Mouse (Mus musculus) T-helper 17 cell (primary cell): ENCODE measurements around the gene Hoxd8.

Experiments
- in situ Hi-C, 2 experiments: fragments of 300-600 bp; cut with MboI, MseI; formaldehyde crosslinking; loops; 1 replicate in 1 of 2; 2 replicates in 1 of 2; pipeline ENCODE4 v1.15.1; 2025; ENCODE audit warnings: high pct_unique_total_duplicates in 2 of 2

The Hoxd8 gene

GRCm38 (mm10) chr2:74668370-74669229 is 35.8 kb upstream of the Hoxd8 start:
- in situ Hi-C loops = loop anchor here in 1 of 2 experiments (5.0 to 25.0 kb wide), 2 partner anchors 606 to 1081 kb away; partner anchors contain the start of gene Chrna1

- in situ Hi-C loops = loop anchor here in 1 of 2 experiments (5.0 to 25.0 kb wide), 2 partner anchors 607 to 1082 kb away; partner anchors contain the start of gene Chrna1
Measured at GRCm38 (mm10) chr2:74669230-74669578, 35.2 kb upstream of the Hoxd8 start.

GRCm38 (mm10) chr2:74669650-74670235 is 34.7 kb upstream of the Hoxd8 start:
- in situ Hi-C loops = loop anchor here (5.0 to 25.0 kb wide), 4 partner anchors 365 to 1082 kb away; partner anchors contain the start of gene Chrna1 (in 1 of the 2)

- in situ Hi-C loops = loop anchor here (10.0 to 25.0 kb wide), 3 partner anchors 366 to 1083 kb away; partner anchors contain the start of gene Chrna1 (in 1 of the 2)
Measured at GRCm38 (mm10) chr2:74670632-74671188, 33.7 kb upstream of the Hoxd8 start.

- in situ Hi-C loops = loop anchor here (10.0 to 25.0 kb wide), 3 partner anchors 367 to 1085 kb away; partner anchors contain the start of gene Chrna1 (in 1 of the 2)
Measured at GRCm38 (mm10) chr2:74671847-74672246, 32.6 kb upstream of the Hoxd8 start.

- in situ Hi-C loops = loop anchor here (10.0 to 25.0 kb wide), 3 partner anchors 368 to 1085 kb away; partner anchors contain the start of gene Chrna1 (in 1 of the 2)
Measured at GRCm38 (mm10) chr2:74672481-74673362, 31.7 kb upstream of the Hoxd8 start.

- in situ Hi-C loops = loop anchor here (10.0 to 25.0 kb wide), 3 partner anchors 369 to 1087 kb away; partner anchors contain the start of gene Chrna1 (in 1 of the 2)
Measured at GRCm38 (mm10) chr2:74673835-74674425, 30.5 kb upstream of the Hoxd8 start.

- in situ Hi-C loops = loop anchor here (5.0 to 25.0 kb wide), 4 partner anchors 370 to 1103 kb away; partner anchors contain the start of gene Chrna1 (in 1 of the 2)
Measured at GRCm38 (mm10) chr2:74674881-74675665, 29.3 kb upstream of the Hoxd8 start, which contains the start of gene Hoxd12. Gene Hoxd12, plus strand, starts transcription at chr2:74675013.

- in situ Hi-C loops = loop anchor here (5.0 to 10.0 kb wide), 3 partner anchors 371 to 1103 kb away; no protein-coding TSS in a partner anchor
Measured at GRCm38 (mm10) chr2:74675666-74676282, 28.6 kb upstream of the Hoxd8 start.

- in situ Hi-C loops = loop anchor here (5.0 to 10.0 kb wide), 3 partner anchors 372 to 1104 kb away; no protein-coding TSS in a partner anchor
Measured at GRCm38 (mm10) chr2:74676376-74677052, 27.9 kb upstream of the Hoxd8 start.

GRCm38 (mm10) chr2:74677106-74677505 is 27.3 kb upstream of the Hoxd8 start:
- in situ Hi-C loops = loop anchor here (5.0 to 10.0 kb wide), 3 partner anchors 372 to 1105 kb away; no protein-coding TSS in a partner anchor

- in situ Hi-C loops = loop anchor here (5.0 to 10.0 kb wide), 3 partner anchors 374 to 1107 kb away; no protein-coding TSS in a partner anchor
Measured at GRCm38 (mm10) chr2:74678891-74679595, 25.4 kb upstream of the Hoxd8 start, which contains the start of gene Hoxd11. Gene Hoxd11, plus strand, starts transcription at chr2:74679557.

GRCm38 (mm10) chr2:74679596-74679971 is 24.8 kb upstream of the Hoxd8 start:
- in situ Hi-C loops = loop anchor here (5.0 to 10.0 kb wide), 3 partner anchors 375 to 1107 kb away; no protein-coding TSS in a partner anchor

- in situ Hi-C loops = loop anchor here (5.0 to 10.0 kb wide), 3 partner anchors 375 to 1108 kb away; no protein-coding TSS in a partner anchor
Measured at GRCm38 (mm10) chr2:74679980-74680379, 24.4 kb upstream of the Hoxd8 start.

- in situ Hi-C loops = no loop called here
Measured at GRCm38 (mm10) chr2:74680561-74681398, 23.6 kb upstream of the Hoxd8 start.
